Mouse (Mus musculus): ENCODE data around the gene Hist1h1e. TPM values are rescaled to one million over a fixed set of nuclear protein-coding genes. Genes with fewer than 3 reads are reported as not detected.

Hist1h1e gene
- polyA plus RNA-seq (2012; ENCODE audit: low replicate concordance): 6.8 and 18.7 TPM in 2 replicates

DNA sequence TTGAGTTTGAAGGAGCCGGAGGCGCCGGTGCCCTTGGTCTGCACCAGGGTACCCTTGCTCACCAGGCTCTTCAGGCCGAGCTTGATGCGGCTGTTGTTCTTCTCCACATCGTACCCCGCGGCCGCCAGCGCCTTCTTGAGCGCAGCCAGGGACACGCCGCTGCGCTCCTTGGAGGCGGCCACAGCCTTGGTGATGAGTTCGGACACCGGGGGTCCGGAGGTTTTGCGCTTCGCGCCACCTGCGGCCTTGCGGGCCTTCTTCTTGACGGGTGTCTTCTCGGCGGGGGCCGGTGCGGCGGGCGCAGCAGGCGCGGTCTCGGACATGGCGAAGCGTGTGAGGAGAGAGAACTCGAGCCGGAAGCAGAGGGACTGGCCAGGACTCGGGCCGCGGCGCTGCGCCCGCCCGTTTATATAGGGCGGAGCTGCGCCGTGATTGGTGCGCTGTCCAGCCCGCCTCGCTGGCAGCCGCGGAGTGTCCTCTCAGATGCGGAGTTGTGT lies at the start of gene Hist1h1e:
TSS of gene Hist1h1e (minus strand) at position 384 of the 497 bp plus-strand sequence.

DNA sequence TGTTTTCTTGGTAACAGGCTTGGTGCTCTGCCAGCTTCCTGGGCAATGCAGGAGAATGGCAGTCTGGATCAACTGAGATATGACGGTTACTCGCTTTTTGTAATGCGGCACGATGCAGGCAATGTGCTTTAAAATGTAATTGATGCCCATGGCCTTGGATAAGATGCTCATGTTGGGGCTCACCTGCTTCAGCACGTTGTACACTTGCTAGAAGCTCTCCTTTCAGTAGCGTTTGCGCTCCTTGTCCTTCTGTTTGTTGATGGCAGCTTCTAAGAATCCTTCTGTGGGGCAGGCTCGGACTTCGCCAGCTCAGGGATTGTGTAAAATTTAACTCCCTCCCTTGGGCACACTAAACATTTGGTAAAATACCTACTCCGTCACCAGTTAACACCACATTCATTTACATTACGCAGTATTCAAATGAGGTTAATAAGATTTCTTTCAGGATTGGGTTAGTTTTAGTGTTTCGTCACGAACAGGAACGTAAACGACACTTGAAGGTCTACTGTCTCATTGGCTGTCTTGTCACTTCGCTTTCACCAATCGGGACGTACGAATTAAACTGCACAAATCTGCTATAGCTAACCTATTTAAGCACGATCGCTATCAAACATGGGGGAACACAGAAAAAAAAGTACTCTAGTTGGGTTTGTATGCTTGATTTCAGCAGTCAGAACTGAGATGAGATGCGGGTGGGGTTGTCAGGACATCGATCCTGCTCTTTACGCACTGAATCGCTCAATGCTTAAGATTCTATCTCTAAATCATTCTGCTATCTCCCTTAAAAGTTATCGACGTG lies 1.4 kb downstream of the Hist1h1e start, which contains the start of gene Hist1h2be:
TSS of gene Hist1h2be (minus strand) at position 392 of the 799 bp plus-strand sequence.

DNA sequence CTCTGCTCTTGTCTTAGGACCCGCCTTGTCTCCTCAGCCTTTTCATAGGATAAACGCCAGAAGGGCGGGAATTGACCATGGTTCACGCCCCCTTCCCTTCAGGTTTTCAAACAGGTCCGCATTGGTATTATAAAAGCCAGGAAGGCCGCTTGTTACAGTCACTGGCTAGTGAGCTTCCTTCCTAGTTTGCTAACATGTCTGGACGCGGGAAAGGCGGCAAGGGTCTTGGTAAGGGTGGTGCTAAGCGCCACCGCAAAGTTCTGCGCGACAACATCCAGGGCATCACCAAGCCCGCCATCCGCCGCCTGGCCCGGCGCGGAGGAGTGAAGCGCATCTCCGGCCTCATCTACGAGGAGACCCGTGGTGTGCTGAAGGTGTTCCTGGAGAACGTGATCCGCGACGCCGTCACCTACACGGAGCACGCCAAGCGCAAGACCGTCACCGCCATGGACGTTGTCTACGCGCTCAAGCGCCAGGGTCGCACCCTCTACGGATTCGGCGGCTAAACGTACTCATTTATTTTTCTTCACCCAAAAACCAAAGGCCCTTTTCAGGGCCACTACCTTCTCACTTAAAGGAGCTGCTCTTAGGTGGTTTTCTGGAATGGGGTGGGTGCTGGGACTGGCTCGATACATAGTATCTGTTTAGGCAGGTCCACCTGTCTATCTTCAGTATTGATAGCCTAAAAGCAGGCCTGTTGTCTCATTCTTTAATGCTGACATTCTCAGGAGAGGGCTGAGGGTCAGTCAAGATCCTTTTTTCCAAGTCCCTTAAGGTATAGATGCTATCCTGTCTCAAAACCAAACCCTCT lies 40.7 kb downstream of the Hist1h1e start, which contains the start of gene Hist1h4d:
TSS of gene Hist1h4d (plus strand) at position 191 of the 811 bp plus-strand sequence.

DNA sequence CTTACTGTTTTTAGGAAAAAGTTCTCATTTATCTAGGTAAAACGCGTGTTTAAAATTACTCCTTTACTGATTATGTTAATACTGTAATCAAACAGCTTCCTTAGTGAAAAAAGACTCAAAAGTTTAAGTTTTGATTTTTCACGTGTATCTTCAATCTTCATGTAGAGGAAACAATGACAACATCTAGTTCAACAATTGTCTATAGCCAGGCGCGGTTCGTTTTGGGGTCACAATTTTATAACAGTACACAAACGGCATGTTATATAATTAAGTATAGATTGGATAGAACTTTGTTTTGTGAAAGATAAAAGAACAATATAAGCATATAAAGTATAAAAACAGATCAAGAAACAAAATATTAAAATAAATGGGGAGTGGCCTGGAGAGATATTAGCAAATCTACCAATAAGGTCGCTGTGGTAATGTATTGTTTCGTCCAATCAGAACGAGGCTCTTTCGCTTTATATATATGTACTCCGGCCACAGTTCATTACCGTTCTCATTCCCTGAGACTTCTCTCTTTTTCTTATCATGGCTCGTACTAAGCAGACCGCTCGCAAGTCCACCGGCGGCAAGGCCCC lies 47.0 kb downstream of the Hist1h1e start, which contains the start of gene Hist1h3d:
TSS of gene Hist1h3d (plus strand) at position 493 of the 581 bp plus-strand sequence.

DNA sequence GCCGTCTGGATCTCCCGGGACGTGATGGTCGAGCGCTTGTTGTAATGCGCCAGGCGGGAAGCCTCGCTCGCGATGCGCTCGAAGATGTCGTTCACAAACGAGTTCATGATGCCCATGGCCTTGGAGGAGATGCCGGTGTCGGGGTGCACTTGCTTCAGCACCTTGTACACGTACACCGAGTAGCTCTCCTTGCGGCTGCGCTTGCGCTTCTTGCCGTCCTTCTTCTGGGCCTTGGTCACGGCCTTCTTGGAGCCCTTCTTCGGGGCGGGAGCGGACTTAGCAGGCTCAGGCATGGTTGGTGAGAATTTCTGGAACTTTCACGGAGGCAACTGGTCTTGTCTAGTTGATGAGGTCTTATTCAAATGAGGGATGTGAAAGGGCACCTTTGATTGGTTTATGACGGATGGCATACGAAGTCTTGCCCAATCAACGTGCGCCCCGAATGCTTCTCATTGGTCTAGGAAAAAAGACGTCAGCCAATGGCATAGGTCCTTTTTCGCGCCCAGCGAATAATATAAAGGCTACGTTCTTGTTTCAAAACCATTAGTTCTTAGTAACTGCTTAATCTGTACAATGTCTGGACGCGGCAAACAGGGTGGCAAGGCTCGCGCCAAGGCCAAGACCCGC lies 48.3 kb downstream of the Hist1h1e start, which contains the start of the genes Hist1h2bf and Hist1h2ad:
TSS of gene Hist1h2bf (minus strand) at position 299 of the 627 bp plus-strand sequence.
TSS of gene Hist1h2ad (plus strand) at position 484 of the 627 bp plus-strand sequence.

DNA sequence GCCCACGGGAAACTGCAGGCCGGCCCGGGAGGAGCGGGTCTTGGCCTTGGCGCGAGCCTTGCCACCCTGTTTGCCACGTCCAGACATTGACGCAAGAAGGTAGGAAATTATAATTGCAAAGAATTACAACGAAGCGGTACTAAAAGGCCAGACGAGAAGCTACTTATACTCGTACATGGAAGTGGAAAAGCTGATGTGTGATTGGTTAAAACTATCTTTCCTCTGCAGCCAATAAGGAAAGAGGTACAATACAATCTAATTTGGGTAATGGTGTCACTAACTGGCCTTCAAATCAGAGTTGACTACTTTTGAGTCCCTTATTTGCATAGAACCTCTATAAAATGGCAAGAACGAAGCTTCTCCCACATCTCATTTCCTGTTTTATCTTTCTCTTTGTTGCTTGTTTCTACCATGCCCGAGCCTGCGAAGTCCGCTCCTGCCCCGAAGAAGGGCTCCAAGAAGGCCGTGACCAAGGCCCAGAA lies 51.3 kb downstream of the Hist1h1e start, which contains the start of the genes Hist1h2ae and Hist1h2bg:
TSS of gene Hist1h2ae (minus strand) at position 199 of the 482 bp plus-strand sequence.
TSS of gene Hist1h2bg (plus strand) at position 375 of the 482 bp plus-strand sequence.

Other genes with a start within 250 kb of the Hist1h1e start
- gene Abt1, start 198.7 kb downstream of the Hist1h1e start, polyA plus RNA-seq (2012; ENCODE audit: low replicate concordance): 4.0 and 4.7 TPM in 2 replicates
- 0.12 and 0.15 TPM in 2 replicates for gene Btn1a1, start 156.7 kb downstream of the Hist1h1e start, polyA plus RNA-seq (2012; ENCODE audit: low replicate concordance)
- not detected in 2 replicates for gene Btn2a2, start 133.7 kb downstream of the Hist1h1e start, polyA plus RNA-seq (2012; ENCODE audit: low replicate concordance)
- 22.4 and 24.1 TPM in 2 replicates for gene Hist1h4h, start 91.5 kb downstream of the Hist1h1e start, polyA plus RNA-seq (2012; ENCODE audit: low replicate concordance)
- 1,274 and 2,101 TPM in 2 replicates for gene Hist1h2af, start 88.7 kb downstream of the Hist1h1e start, polyA plus RNA-seq (2012; ENCODE audit: low replicate concordance)
- gene Hist1h3g, start 87.1 kb downstream of the Hist1h1e start, polyA plus RNA-seq (2012; ENCODE audit: low replicate concordance): 9.7 and 27.2 TPM in 2 replicates
- gene Hist1h2bh, start 79.2 kb downstream of the Hist1h1e start, polyA plus RNA-seq (2012; ENCODE audit: low replicate concordance): 2.6 and 2.9 TPM in 2 replicates
- 7.8 and 13.9 TPM in 2 replicates for gene Hist1h3f, start 78.5 kb downstream of the Hist1h1e start, polyA plus RNA-seq (2012; ENCODE audit: low replicate concordance)
- 39.6 and 48.6 TPM in 2 replicates for gene Hist1h4f, start 70.9 kb downstream of the Hist1h1e start, polyA plus RNA-seq (2012; ENCODE audit: low replicate concordance)
- 0.89 and 1.4 TPM in 2 replicates for gene Hist1h1d, start 69.3 kb downstream of the Hist1h1e start, polyA plus RNA-seq (2012; ENCODE audit: low replicate concordance)
- 12.2 and 20.5 TPM in 2 replicates for gene Hist1h3e, start 60.2 kb downstream of the Hist1h1e start, polyA plus RNA-seq (2012; ENCODE audit: low replicate concordance)
- 20.4 and 37.8 TPM in 2 replicates for gene Hist1h2ae, start 51.3 kb downstream of the Hist1h1e start, polyA plus RNA-seq (2012; ENCODE audit: low replicate concordance)
- 19.7 and 30.7 TPM in 2 replicates for gene Hist1h2bg, start 51.2 kb downstream of the Hist1h1e start, polyA plus RNA-seq (2012; ENCODE audit: low replicate concordance)
- 15.2 and 20.1 TPM in 2 replicates for gene Hist1h2bf, start 48.4 kb downstream of the Hist1h1e start, polyA plus RNA-seq (2012; ENCODE audit: low replicate concordance)
- gene Hist1h2ad, start 48.2 kb downstream of the Hist1h1e start, polyA plus RNA-seq (2012; ENCODE audit: low replicate concordance): 1.2 and 1.8 TPM in 2 replicates
- gene Hist1h3d, start 46.8 kb downstream of the Hist1h1e start, polyA plus RNA-seq (2012; ENCODE audit: low replicate concordance): 1.1 and 5.4 TPM in 2 replicates
- gene Hist1h4d, start 41.0 kb downstream of the Hist1h1e start, polyA plus RNA-seq (2012; ENCODE audit: low replicate concordance): 21.9 and 50.4 TPM in 2 replicates
- 1.7 and 2.0 TPM in 2 replicates for gene Hist1h2be, start 1.4 kb downstream of the Hist1h1e start, polyA plus RNA-seq (2012; ENCODE audit: low replicate concordance)
- 1.7 and 2.0 TPM in 2 replicates for gene Hist1h2ac, start 61.4 kb upstream of the Hist1h1e start, polyA plus RNA-seq (2012; ENCODE audit: low replicate concordance)
- gene Hist1h2bc, start 61.6 kb upstream of the Hist1h1e start, polyA plus RNA-seq (2012; ENCODE audit: low replicate concordance): 3.1 and 3.3 TPM in 2 replicates
- not detected in 2 replicates for gene Hist1h1t, start 73.3 kb upstream of the Hist1h1e start, polyA plus RNA-seq (2012; ENCODE audit: low replicate concordance)
- gene Hist1h4c, start 75.9 kb upstream of the Hist1h1e start, polyA plus RNA-seq (2012; ENCODE audit: low replicate concordance): 3.9 and 4.0 TPM in 2 replicates
- 5.0 and 7.1 TPM in 2 replicates for gene Hfe, start 88.3 kb upstream of the Hist1h1e start, polyA plus RNA-seq (2012; ENCODE audit: low replicate concordance)
- gene Hist1h1c, start 116.2 kb upstream of the Hist1h1e start, polyA plus RNA-seq (2012; ENCODE audit: low replicate concordance): 13.0 and 32.3 TPM in 2 replicates
- 4.9 and 12.8 TPM in 2 replicates for gene Hist1h3c, start 123.0 kb upstream of the Hist1h1e start, polyA plus RNA-seq (2012; ENCODE audit: low replicate concordance)
- gene Hist1h2bb, start 124.2 kb upstream of the Hist1h1e start, polyA plus RNA-seq (2012; ENCODE audit: low replicate concordance): 14.4 and 31.0 TPM in 2 replicates
- 39.8 and 47.5 TPM in 2 replicates for gene Hist1h2ab, start 128.6 kb upstream of the Hist1h1e start, polyA plus RNA-seq (2012; ENCODE audit: low replicate concordance)
- 4.5 and 16.4 TPM in 2 replicates for gene Hist1h3b, start 129.7 kb upstream of the Hist1h1e start, polyA plus RNA-seq (2012; ENCODE audit: low replicate concordance)
- 7.2 and 8.6 TPM in 2 replicates for gene Hist1h4b, start 134.5 kb upstream of the Hist1h1e start, polyA plus RNA-seq (2012; ENCODE audit: low replicate concordance)
- gene Hist1h4a, start 138.7 kb upstream of the Hist1h1e start, polyA plus RNA-seq (2012; ENCODE audit: low replicate concordance): 40.2 and 48.3 TPM in 2 replicates
- gene Hist1h3a, start 139.8 kb upstream of the Hist1h1e start, polyA plus RNA-seq (2012; ENCODE audit: low replicate concordance): 0.45 and 5.1 TPM in 2 replicates
- 1.2 and 1.7 TPM in 2 replicates for gene Hist1h1a, start 141.1 kb upstream of the Hist1h1e start, polyA plus RNA-seq (2012; ENCODE audit: low replicate concordance)
- gene Trim38, start 147.4 kb upstream of the Hist1h1e start, polyA plus RNA-seq (2012; ENCODE audit: low replicate concordance): not detected in 2 replicates
- gene Slc17a2, start 184.4 kb upstream of the Hist1h1e start, polyA plus RNA-seq (2012; ENCODE audit: low replicate concordance): not detected in 2 replicates
- not detected in 2 replicates for gene Slc17a3, start 216.9 kb upstream of the Hist1h1e start, polyA plus RNA-seq (2012; ENCODE audit: low replicate concordance)
- gene Slc17a1, start 245.2 kb upstream of the Hist1h1e start, polyA plus RNA-seq (2012; ENCODE audit: low replicate concordance): not detected in 2 replicates